Mouse (Mus musculus): ENCODE results near the gene Zfp106.

Zfp106 gene

GRCm38 (mm10) chr2:120469715-120470114 lies 93.9 kb downstream of the Zfp106 start:
- DNase-seq, result no peak

GRCm38 (mm10) chr2:120469220-120469619 lies 94.4 kb downstream of the Zfp106 start:
- no peak for DNase-seq

DNA sequence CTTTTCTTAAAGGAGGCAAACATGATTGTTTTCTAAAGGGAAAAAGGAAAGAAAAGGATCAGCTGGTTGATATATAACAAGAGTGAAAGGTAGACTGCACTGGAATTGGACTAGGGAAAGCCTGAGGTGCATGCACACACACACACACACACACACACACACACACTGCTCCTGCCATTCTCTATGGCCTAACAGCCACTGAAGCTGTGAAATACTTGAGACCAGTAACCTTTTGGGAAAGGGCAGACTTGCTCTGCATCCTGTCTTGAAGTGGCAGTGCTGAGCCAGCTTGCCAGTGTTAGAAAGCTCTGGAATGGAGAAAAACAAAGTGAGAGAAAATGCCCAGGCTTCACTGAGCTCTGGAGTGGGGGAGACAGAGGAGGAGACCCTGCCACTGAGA lies 95.6 kb downstream of the Zfp106 start:
- DNase-seq, result no peak

GRCm38 (mm10) chr2:120465397-120465785 lies 98.3 kb downstream of the Zfp106 start:
- no peak for DNase-seq

- DNase-seq, result peak; percentile 25
Measured at GRCm38 (mm10) chr2:120464732-120465396, 98.8 kb downstream of the Zfp106 start.

- peak; percentile 23 for DNase-seq
Measured at GRCm38 (mm10) chr2:120464091-120464490, 99.6 kb downstream of the Zfp106 start.

GRCm38 (mm10) chr2:120463328-120463727 lies 100.3 kb downstream of the Zfp106 start:
- DNase-seq, result no peak

- no peak for DNase-seq
Measured at GRCm38 (mm10) chr2:120460216-120460615, 103.4 kb downstream of the Zfp106 start.

Measured in lung, postnatal 10 days (tissue).